Mouse (Mus musculus) lung, adult 18-20 months (tissue): ENCODE results near the gene Cdk5rap1.

Experiments used
- DNase-seq, 2 experiments: peaks; one replicate each; pipeline ENCODE4 v3.0.0; 2022; ENCODE audit warnings: mixed read lengths in 2 of 2

The Cdk5rap1 gene

DNA sequence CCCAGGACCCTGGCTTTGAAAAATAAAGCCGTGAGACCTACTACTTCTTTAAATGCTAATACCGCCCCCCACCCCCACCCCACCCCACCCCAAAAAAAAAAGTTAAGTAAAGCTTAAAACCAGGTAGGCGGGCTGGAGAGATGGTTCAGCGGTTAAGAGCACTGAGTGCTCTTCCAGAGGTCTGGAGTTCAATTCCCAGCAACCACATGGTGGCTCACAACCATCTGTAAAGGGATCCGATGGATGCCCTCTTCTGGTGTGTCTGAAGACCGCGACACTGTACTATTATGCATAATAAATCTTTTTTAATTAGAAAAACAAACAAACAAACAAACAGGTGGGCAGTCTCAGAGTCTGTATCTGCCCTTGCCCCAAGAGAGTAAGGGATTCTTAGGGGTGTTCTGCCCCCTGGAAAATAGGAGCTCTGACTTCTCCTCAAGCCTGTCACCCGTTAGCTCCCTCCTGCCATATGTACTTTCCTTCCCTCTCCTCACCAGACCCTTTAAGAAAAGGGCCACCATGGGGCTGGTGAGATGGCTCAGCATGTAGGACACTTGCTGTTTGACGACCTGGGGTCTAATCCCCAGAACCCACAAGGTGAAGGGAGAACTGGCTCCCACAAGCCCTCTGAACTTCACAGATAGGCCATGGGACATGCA lies at the start of gene Cdk5rap1:
Cdk5rap1 (minus strand) TSS at position 169 of the 659 bp plus-strand sequence.
- DNase-seq, result no peak

DNA sequence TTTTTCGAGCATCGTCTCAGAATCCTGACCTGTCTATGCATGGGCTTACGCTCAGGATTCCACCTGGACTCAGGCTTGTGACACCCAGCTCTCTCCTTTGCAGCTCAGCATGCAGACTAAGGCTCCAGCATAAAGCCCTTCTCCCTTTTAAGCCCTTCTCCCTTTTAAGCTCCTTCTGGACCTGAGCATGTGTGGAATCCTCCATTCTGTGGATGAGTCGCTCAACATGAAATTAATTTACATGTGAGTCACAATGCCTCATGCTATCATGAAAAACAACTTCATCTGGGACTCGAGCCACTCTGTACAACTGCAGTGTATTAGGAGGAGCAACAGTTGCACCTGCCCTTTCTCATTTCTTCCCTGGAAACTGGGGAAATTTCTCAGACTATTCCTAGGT lies 49.4 kb upstream of the Cdk5rap1 start:
- DNase-seq, result no peak

DNA sequence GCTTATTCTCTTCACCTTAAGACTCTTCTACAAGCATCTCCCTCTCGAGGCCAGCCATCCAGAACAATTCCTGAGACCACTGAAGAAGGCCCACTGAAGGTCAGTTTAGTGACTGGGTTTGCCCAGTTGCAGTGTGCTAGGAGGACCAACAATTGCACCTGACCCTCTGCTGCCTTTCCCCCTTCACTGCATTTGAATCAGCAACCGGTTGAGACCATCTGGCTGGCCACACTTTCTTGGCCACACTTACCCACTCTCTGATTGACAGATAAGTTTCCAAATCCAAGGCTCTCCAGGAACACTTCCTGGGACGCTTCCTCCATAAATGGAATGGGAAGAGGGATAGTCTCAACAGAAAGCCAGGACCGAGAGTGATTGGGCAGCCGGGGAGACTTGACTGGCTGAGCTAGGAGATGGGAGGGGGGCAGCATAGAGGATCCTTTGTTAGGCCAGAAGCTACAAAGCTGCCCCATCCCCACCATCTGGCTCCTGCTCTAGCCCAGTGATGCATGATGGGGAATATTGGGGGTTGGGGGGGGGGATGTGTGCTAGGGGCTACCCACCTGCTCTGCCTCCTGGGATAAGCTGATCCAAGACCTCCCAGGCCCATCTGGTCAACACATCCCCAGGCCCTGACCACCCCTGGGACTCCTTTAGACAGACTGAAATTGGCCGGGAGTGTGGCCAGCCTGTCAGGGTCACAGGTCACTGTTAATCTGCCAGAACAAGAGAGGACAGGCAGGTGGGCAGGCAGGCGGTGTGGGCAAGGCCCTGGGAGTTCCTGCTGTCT lies 48.3 kb upstream of the Cdk5rap1 start:
- DNase-seq, result no peak

DNA sequence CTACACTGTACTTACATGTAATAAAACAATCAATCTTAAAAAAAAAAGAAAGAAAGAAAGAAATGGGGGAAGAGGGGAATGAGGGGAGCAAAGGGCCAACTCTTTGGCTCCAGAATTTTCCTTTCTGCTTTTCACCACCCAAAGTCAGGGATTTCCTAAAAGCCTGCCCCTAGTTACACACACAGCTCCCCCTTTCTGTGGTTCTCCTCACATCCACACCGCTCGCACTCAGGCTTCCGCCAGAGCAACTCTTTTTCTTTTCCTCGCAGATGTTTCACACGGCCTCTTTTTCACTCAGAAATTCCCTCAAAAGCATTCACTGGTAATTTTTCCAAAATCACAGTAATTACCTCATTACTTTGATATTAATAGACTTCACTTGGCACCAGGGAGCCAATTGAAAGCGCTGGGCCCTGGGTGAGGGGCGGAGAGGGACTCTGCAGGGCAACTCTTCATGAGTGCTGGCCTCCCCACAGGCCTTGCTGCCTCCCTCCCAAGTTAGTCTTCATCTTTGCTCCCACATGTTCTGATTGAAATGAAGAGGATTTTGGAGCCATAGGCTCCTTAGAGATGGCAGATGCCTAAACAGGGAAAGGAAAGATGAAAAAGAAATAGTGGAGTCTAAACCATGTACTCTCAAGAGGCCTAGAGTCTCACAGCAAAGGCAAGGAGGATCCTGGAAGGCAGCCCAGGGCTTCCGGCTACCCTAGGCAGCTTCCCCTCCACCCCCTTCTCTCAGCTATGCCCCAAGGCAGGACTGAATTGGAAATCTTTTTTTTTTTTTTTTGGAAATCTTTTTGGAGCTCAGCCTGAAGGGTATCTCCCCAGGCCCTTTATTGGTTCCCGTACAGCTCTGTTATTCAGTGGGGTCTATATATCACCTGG lies 47.1 kb upstream of the Cdk5rap1 start:
- DNase-seq, result no peak

DNA sequence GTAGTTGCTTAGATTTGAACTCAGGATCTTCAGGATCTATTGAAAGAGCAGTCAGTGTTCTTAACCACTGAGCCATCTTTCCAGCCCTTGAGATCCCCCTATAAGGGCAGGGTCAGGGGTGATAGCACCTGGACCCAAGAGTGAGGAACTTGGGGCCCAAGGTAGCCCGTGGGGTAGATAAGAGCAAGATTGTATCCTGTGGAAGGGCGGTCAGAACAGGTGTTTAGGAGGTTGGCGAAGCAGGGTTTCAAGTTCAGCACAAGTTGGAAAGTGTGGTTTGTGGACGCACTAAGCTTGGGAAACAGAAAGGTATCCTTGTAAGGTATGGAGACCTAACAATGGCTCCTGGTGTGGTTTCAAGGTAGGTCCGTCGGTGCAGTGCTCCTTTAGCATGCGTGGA lies 45.2 kb upstream of the Cdk5rap1 start:
- DNase-seq, result no peak

DNA sequence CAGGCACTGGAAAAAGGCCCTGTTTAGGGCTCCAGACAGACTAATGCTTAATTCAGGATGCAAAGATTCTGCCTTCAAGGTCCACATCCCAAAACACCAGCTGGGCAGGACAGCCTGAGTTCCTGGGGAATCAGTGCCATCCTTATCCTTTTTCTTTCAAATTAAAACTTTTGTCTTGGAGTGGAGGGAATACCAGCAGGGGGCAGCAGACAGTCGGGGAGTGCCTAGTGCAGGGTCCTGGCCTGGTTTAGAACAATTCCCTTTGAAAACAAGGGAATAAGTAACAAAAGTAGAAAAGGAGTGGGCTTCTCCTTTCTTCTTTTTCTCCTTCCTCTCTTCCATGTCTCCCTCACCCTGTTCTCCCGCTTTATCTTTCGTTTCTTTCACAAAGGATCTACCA lies 44.3 kb upstream of the Cdk5rap1 start:
- peak; percentile 57 to 70 for DNase-seq

DNA sequence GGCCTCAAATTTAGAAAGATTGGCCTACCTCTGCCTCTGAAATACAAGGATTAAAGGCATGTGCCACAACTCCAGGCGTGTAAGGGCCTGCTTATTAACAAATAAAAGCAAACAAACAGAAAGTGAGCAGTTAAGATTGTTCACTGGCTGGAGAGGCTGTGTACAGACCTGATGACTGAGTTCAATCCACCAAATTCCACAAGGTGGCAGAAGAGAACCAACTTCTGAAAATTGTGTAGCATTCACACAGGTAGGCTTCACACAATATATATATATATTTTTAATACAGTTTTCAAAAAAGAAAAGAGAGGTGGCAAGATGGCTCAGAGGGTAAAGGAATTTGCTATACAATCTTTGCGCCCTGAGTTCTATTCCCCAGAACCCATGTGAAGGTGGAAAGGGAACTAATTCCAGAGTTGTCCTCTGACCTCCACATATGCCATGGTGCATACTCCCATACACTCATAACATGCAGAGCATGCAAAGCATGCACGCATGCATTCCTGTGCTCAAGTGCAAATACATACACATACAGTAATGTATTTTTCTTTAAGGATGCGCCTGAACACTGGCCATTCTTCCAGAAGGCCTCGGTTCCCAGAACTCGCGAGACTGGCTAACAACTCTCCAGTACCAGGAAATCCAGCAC lies 39.3 kb upstream of the Cdk5rap1 start:
- no peak for DNase-seq

DNA sequence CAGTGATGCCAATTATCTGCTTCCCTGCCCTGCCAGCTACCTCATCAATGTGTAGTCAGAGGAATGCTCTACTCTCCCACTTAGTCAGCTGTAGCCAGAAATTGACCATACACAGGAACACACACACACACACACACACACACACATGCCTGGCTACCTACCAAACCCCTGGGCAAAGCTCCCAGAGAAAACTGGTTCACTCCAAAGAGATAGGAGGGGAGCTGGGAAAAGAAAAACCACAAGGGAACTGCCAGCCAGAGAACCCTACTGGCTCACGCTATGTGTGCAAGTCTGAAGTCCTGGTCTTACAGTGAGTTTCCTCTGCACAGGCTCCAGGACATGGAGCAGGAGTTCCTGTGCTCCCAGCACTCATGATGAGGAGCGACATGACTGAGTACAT lies 37.5 kb upstream of the Cdk5rap1 start:
- DNase-seq, result peak in 1 of 2 experiments; percentile 40

DNA sequence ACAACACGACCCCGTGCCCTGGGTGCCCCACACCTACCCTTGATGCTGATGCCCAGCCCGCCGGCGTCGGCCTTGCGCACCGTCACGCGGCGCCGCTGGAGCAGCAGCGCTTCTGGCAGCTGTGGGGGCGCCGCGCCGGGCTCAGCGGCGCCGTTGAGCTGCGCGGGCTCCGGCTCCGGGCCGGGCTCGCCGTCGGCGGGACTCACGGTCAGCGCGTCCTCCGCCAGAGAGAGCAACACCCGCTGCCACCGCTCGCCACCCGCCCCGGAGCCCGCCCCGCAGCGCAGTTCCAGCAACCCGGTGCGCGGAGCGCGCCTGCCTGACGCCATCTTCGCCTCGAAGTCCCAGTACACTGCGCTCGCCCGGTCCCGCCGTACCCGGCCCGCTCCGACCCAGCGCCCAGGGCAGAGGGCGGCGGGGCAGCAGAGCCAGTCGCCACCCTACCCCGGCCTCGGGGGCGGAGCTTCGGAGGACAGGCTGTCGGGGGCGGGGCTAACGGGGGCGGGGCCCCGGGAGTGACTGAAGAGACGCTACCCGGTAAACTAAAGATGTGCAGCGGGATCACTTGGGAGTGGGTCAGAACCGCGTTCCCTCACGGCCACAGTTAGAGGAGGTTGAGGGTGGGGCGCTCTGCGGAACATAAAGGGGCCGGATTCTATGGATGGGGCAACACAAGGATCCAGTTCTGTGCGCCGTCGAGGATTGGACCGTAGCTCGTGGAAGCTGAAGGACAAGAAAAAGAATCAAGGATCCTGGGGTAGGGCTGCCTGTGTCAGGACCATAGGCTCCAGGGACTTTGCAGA lies 35.0 kb upstream of the Cdk5rap1 start, which contains the start of gene Snta1:
Snta1 (minus strand) TSS at position 457 of the 803 bp plus-strand sequence.
- DNase-seq, result peak; percentile 86 to 89

DNA sequence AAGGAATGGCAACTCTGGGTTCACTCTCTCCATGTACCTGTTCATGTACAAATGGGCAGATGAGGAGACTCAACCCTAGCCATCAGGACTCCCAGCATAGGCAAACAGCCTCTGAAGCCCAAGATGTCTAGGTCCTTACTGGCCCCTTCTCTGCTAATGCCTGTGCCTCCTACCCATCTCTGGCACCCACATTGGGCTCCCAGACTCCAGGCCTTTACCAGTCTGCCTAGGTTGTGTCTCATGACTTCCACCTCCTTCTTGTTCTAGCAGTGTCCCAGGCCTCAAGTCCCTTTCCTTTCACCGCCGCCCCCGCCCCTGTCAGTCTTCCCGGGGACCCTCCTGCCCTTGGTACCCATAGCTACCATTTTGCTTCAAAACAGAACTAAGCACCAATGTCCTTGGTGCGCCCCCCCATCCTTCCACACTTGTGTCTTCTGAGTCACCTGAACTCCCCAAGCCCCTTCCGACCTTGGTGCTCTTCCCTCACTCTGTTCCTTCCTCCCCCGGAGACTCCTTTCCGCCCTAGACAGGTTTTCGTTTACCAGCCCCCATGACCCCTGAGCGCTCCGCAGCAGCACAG lies 34.3 kb upstream of the Cdk5rap1 start:
- peak in 1 of 2 experiments; percentile 7 for DNase-seq

DNA sequence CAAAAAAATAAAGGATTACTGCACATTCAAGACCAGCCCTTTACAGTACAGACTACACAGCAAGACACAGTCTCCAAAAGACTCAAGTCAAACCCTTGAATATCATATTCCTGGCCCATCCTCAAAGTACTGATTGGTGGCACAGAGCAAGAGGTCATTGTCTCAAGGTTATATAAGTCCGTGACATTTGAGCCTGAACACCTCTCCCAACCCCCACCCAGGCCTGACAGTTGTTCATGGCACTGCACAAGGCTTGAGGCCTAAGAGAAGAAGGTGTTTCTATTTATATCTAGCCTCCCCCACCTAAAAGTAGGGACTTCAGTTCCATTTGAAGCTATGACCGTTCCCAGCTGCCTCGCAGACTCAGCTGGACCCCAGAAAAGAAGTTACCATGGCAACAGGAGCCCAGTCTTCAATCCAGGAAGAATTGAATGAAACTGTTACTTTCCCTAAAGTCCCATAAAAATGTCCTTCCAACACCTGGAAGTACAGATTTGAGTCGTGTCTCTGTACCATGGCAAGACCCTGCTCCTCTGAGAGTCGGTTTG lies 32.7 kb upstream of the Cdk5rap1 start:
- DNase-seq, result no peak

DNA sequence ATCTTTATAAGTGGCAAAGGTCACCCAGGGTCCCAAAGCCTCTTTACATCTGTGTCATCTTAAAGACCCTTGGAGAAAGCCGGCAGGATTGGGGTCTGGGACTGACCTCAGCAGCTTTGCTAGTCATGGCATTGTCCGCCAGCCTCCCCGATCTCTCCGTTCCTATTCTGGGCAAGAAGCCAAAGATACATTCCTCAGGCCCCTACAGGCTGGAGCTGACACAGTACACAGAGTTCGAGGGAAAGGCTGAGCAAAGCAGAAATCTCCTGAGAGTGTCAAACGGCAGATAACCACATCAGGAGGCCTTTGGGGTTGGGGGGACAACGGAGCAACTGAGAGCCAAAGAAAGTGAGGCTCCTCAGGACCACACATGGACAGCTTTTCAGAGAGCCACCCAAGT lies 30.0 kb upstream of the Cdk5rap1 start:
- peak; percentile 52 to 71 for DNase-seq

DNA sequence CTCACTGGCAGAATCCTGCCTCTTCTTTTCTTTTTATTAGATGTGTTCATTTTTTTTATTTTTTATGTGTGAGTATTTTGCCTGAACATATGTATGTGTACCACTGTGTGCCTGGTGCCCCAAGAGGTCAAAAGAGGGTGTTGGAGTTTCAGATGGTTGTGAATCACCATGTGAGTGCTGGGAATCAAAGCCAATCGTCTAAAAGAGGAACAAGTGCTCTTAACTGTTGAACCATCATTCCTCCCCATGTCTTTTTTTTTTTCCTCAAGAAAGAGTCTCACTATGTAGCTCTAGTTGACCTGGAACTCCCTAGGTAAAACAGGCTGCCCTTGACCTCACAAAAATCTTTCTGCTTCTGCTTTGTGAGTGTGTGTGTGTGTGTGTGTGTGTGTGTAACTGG lies 29.2 kb upstream of the Cdk5rap1 start:
- DNase-seq, result no peak

DNA sequence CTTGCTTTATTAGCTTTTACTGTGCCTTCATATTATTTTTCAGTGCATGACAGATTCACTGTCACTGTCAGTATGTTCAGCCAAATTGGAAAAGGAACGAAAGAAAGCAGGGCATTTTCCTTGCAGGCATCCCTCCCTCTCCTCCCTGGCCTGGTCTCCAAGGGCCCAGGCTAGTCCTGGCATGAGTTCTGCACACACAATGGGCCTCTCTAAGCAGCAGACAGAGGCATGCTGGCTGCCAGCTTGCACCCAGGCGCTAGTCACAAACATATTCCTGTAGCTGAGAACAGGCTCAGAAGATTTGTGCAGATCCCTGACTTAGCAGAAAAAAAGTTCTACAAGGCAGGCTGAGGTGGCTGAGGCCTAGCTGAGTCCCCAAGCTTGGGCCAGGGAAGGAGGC lies 26.5 kb upstream of the Cdk5rap1 start:
- no peak for DNase-seq

DNA sequence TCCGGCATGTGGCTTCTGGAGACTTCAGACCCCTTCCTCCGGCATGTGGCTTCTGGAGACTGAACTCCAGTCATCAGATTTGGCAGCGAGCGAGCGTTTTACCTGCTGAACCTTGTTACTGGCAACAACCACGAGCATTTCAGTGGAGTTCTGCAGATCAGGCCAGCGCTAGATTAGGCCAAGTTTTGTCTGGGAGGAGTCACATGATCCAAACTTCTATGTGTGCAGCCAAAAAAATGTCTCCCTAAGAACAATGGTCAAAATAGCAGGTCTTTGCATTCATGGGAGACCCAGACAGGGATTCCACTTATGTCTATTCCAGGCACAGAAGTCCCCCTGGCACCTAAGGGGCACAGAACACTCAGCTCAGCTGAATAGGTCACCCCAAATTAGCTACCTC lies 25.5 kb upstream of the Cdk5rap1 start:
- DNase-seq, result no peak

DNA sequence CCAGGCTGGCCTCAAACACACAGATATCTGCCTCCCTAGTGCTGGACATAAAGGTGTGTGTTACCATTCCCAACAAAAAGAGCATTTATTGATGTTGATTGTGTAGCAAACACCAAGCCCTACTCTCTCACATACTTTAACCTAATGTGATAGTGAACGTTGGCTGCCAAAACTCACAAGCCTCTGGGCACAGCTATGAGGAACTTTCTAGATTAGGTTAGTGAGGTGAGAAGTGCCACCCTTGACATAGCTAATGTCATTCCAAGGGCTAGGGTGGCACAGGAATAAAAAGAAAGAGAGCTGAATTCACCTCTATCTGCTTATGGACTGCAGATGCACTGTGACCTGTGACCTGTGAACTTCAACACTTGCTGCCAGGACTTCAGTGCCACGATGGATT lies 23.7 kb upstream of the Cdk5rap1 start:
- no peak for DNase-seq

DNA sequence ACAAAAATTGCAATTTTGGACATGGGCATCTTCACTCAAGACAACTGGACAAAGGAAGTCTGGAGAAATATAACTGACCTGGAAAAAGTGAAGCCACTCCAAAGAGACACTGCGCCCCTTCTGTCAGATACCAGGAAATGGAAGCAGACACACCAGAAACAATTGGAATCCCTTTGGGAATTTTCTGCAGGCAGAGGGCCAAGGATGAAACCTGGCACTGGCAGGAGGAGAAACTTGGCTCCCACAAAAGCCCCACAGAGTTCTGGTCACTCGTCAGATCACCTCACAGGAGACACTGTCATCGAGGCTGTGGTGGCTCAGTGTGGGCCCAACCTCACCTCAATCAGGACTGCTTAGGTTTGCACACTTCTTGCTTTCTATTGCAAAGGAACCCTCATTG lies 21.8 kb upstream of the Cdk5rap1 start:
- no peak for DNase-seq

DNA sequence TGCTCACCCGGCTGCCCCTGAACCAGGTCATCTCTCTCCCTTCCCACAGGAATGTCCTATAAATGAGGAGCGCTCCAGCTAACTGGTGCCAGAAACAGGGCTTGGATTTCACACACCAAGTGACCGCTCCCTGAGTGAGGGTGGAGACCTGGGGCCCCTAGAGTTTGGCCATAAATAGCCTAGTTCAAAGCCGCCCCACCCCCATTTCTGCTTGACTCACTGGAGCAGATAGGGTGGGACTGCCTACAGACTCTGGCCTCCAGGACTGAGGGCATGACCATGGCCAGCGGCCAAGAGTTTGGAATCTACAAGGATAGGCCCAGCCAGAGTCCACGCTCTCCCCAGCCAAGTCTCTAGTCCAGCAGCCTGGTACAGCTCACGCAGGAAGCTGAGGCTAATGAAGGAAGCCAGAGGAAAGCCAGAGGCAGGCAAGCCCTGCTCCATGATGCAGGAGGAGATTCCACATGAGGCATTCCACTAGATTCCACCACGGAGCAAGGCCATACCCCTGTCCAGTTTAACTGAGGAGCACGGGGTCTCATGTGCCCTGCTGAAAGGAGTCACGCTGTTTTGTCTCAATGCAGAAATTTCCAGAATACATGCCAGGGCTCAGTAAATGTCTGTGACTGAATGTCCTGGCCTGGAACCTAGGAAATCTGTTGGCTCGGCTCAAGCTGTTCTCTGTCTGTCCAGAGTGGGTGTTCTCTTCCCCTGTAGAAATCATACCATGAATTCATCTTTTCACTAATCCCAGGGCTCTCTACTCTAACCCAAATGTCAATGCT lies 17.6 kb upstream of the Cdk5rap1 start:
- DNase-seq, result peak; percentile 91 to 93

DNA sequence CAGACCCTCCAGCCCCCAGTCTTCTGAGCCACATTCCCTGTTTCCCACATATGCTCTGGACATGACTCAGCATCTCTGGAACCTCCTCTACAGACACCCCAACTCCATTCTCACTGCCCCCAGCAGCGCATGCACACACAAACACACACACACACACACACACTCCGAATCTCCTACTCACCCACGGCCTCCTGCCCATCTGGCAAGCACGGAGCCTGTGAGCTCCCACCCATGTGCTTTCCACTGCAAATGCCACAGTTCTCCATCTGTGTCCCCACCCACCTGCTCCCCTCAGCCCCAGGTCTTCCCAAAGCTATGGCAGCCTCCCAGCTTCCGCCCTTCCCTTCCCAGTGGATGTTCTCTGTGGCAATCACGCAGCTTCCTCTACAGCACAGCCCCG lies 6.3 kb upstream of the Cdk5rap1 start:
- DNase-seq, result no peak
